In the genomic region with DNA sequence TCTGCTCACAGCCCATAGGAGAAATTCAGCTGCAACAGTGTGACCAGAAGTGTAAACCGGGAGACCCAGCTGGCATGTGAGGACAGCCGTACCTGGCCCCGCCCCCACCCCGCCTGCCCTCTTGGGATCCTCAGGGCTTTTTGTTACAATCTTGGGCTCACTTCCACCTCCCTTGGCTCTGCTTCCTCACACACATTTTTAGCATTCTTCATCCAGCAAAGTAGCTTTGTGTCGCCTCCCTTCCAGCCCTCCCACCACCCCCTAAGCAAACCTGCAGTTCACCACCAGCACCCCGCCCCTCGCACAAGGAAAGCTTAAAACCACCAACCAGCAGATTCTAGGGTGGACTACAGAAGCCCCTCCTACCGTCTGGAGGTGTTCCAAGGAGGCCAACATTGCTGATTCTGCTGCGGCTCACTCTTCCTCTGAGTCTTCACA, we compare ENCODE assay signal across 8 mouse cellular contexts.
A peak's percentile ranks its signal among the peaks of the same experiment; 100 is the strongest.
DNase-seq lines count a peak whose midpoint lies in the region; ATAC-seq and TF ChIP-seq lines count a peak whose summit lies in the region.

No protein-coding gene starts in this region.

- WGBS in heart, embryonic 16.5 days = 16% methylated on average over 9 of the region's 9 CpGs
- WGBS in midbrain, postnatal 0 days = 43% methylated on average over 9 of the region's 9 CpGs

- H3K4me1 ChIP-seq in heart, embryonic 16.5 days (ENCODE audit: control insufficient read depth, insufficient read depth, low read length) = peaks cover 15% of the 10 kb centered on the region
- H3K4me1 ChIP-seq in midbrain, postnatal 0 days (ENCODE audit: insufficient read depth, low read length) = no peaks in the 10 kb centered on the region

- peak; percentile 66 for ATAC-seq in heart, embryonic 16.5 days (replicated peaks; ENCODE audit: extremely low read depth, insufficient read depth, low FRiP score)
- ATAC-seq in midbrain, postnatal 0 days (ENCODE audit: low FRiP score) = peak; percentile 20; the same call in 1 of the 2 replicates
- no peak for ATAC-seq in monocyte, adult 5-6 weeks (replicated peaks; ENCODE audit: insufficient number of reproducible peaks, low FRiP score, low TSS enrichment, poor library complexity, severe bottlenecking)

- no peaks in the 10 kb centered on the region for H3K9me3 ChIP-seq in heart, embryonic 16.5 days (replicated peaks; ENCODE audit: control insufficient read depth, low read length)
- H3K9me3 ChIP-seq in midbrain, postnatal 0 days (ENCODE audit: low read length) = no peaks in the 10 kb centered on the region

- no peaks in the 10 kb centered on the region for H3K36me3 ChIP-seq in heart, embryonic 16.5 days (ENCODE audit: control insufficient read depth, insufficient read depth)
- no peaks in the 10 kb centered on the region for H3K36me3 ChIP-seq in midbrain, postnatal 0 days (ENCODE audit: insufficient read depth, low read length)

- TF ChIP-seq CTCF in midbrain, postnatal 0 days (IDR thresholded peaks at IDR 0.05) = no peak

- peak overlapping the region; percentile 49 for H3K4me2 ChIP-seq in heart, embryonic 16.5 days (ENCODE audit: low read depth, low read length)
- no peak overlapping the region for H3K4me2 ChIP-seq in midbrain, postnatal 0 days (ENCODE audit: low read depth, low read length, poor library complexity, severe bottlenecking)

- H3K27ac ChIP-seq in heart, embryonic 16.5 days (ENCODE audit: low read length) = peak overlapping the region; percentile 4
- no peak overlapping the region for H3K27ac ChIP-seq in midbrain, postnatal 0 days (ENCODE audit: low read depth, low read length)

- H3K9ac ChIP-seq in heart, embryonic 16.5 days (ENCODE audit: low read length) = 0 out of 2 replicates have a peak overlapping the region, but pooled peaks have one; percentile 16
- no peak overlapping the region for H3K9ac ChIP-seq in midbrain, postnatal 0 days (replicated peaks; ENCODE audit: low read length, poor library complexity, severe bottlenecking)

- H3K4me3 ChIP-seq in heart, embryonic 16.5 days (ENCODE audit: low read length) = no peak overlapping the region
- no peak overlapping the region for H3K4me3 ChIP-seq in midbrain, postnatal 0 days (ENCODE audit: low read depth, low read length)

- H3K27me3 ChIP-seq in heart, embryonic 16.5 days (ENCODE audit: control insufficient read depth, insufficient read depth, low read length) = no peaks in the 10 kb centered on the region
- no peaks in the 10 kb centered on the region for H3K27me3 ChIP-seq in midbrain, postnatal 0 days (ENCODE audit: insufficient read depth, low read length)

- DNase-seq in thymus, postnatal 25 days = peak; percentile 41
- DNase-seq in thymus, adult 18-20 months = no peak
- peak; percentile 57 to 73 for DNase-seq in kidney, postnatal 36 days
- DNase-seq in midbrain, postnatal 0 days (ENCODE audit: low spot score) = peak; percentile 27
- DNase-seq in cerebellum, adult 18-20 months = no peak
- DNase-seq in adrenal gland, adult 8-10 months = no peak

Comparison
In these comparisons a context has a peak if more than half of its experiments do, and no peak if none do; other contexts are left out.
1. DNase-seq: peak in thymus, postnatal 25 days (single experiment), kidney, postnatal 36 days (2 of 2) and midbrain, postnatal 0 days (single experiment); none in thymus, adult 18-20 months (0 of 2), cerebellum, adult 18-20 months (0 of 2) and adrenal gland, adult 8-10 months (single experiment).